Mouse (Mus musculus) thymus, adult 2 months (tissue): ENCODE data around the gene Dnajc19. TPM values are rescaled to one million over a fixed set of nuclear protein-coding genes. Genes with fewer than 3 reads are reported as not detected.
"Not testable (repeated sequence)": the region's sequence is repeated elsewhere in the genome, so short reads cannot be mapped to it uniquely, and the experiment has no call there.

Experiments used
- DNase-seq: peaks from one replicate; pipeline ENCODE4 v3.0.0; 2021
- H3K27ac ChIP-seq: fragments of 200-500 bp; 2 replicates; pipeline ENCODE4 v1.5.1; 2012; ENCODE audit warnings: low read length, control low read depth; ENCODE audit not compliant: control insufficient read depth, insufficient read depth
- H3K27me3 ChIP-seq: fragments of 200-500 bp; 2 replicates; pipeline ENCODE4 v1.6.1; 2012; ENCODE audit warnings: mild to moderate bottlenecking, low read length, moderate library complexity, mixed read lengths; ENCODE audit not compliant: control insufficient read depth, insufficient read depth
- H3K36me3 ChIP-seq: fragments of 200-500 bp; 2 replicates; pipeline ENCODE4 v1.6.1; 2012; ENCODE audit warnings: mild to moderate bottlenecking, low read length, moderate library complexity; ENCODE audit not compliant: control insufficient read depth, insufficient read depth
- H3K4me1 ChIP-seq: fragments of 200-500 bp; replicated peaks from 2 replicates; pipeline ENCODE4 v1.6.1; 2012; ENCODE audit warnings: low read length; ENCODE audit not compliant: control insufficient read depth, insufficient read depth
- H3K4me3 ChIP-seq: fragments of 200-500 bp; 2 replicates; pipeline ENCODE4 v1.5.1; 2012; ENCODE audit warnings: mild to moderate bottlenecking, low read length, control low read depth, moderate library complexity; ENCODE audit not compliant: control insufficient read depth, insufficient read depth
- CTCF ChIP-seq: fragments of 200-500 bp; IDR thresholded peaks from 2 replicates; pipeline ENCODE4 v1.5.1; 2012; ENCODE audit warnings: mild to moderate bottlenecking, control low read depth, low read length, moderate library complexity, borderline replicate concordance; ENCODE audit not compliant: control insufficient read depth, poor library complexity, insufficient read depth; ENCODE audit errors: extremely low read depth
- POLR2A ChIP-seq: fragments of 200-500 bp; IDR thresholded peaks from 2 replicates; pipeline ENCODE4 v1.6.1; 2012; ENCODE audit warnings: mild to moderate bottlenecking, low read length, control low read depth, moderate library complexity; ENCODE audit not compliant: control insufficient read depth, poor library complexity, insufficient read depth; ENCODE audit errors: extremely low read depth
- WGBS: fragments of 180-500 bp; shearing (Covaris S2); methylation state at CpG from one replicate; pipeline ENCODE4 v1.1.7; 2018; 5-methylcytosine and 5-hydroxymethylcytosine counted together
- polyA plus RNA-seq: library from polyadenylated mRNA; depleted of rRNA; stranded (reverse); fragments of >200 nt; gene quantifications from 2 replicates; pipeline ENCODE4 v1.2.3, GENCODE M21; 2012

The Dnajc19 gene
- polyA plus RNA-seq, 1 experiment, result 78.0 TPM

GRCm38 (mm10) chr3:34081929-34082328, 808 bp upstream of the Dnajc19 start:
- H3K4me3 ChIP-seq, result no peak overlapping the region
- DNase-seq, result no peak
- peaks cover 6% of the 10 kb centered on the region for H3K4me1 ChIP-seq
- no peak overlapping the region for H3K27ac ChIP-seq
- no peaks in the 10 kb centered on the region for H3K27me3 ChIP-seq
- no peaks in the 10 kb centered on the region; the same call in 1 of the 2 replicates for H3K36me3 ChIP-seq
- TF ChIP-seq POLR2A (no peak), CTCF (no peak)
- WGBS, result 96% methylated on average over 3 of the region's 3 CpGs

- H3K4me3 ChIP-seq, result no peak overlapping the region
- peaks cover 6% of the 10 kb centered on the region for H3K4me1 ChIP-seq
- H3K36me3 ChIP-seq, result no peaks in the 10 kb centered on the region; the same call in 1 of the 2 replicates
- no peak for DNase-seq
- 94% methylated on average over 6 of the region's 6 CpGs for WGBS
- H3K27me3 ChIP-seq, result no peaks in the 10 kb centered on the region
- no peak overlapping the region for H3K27ac ChIP-seq
- TF ChIP-seq POLR2A (no peak), CTCF (no peak)
Measured at GRCm38 (mm10) chr3:34076058-34076759, 4.9 kb downstream of the Dnajc19 start.

DNA sequence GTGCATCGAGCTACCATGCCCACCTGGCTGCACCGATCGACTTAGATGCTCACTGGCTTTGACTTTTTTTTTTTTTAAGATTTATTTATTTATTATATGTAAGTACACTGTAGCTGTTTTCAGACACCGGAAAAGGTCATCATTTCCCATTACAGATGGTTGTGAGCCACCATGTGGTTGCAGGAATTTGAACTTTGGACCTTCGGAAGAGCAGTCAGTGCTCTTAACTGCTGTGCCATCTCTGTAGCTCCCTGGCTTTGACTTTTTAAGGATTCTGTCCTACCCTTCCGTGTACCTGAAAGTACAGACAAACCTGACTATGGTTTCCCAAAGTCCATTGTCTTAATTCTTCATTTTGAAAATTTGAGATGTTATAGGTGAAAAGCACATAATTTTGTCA, 8.4 kb downstream of the Dnajc19 start:
- H3K36me3 ChIP-seq, result peaks cover 5% of the 10 kb centered on the region; the same call in 1 of the 2 replicates
- TF ChIP-seq CTCF (no peak), POLR2A (no peak)
- WGBS, result 95% methylated on average over 6 of the region's 6 CpGs

GRCm38 (mm10) chr3:34068943-34069342, 12.2 kb downstream of the Dnajc19 start:
- H3K4me1 ChIP-seq, DNase-seq, H3K27ac ChIP-seq, H3K4me3 ChIP-seq, H3K27me3 ChIP-seq: not testable (repeated sequence)
- H3K36me3 ChIP-seq, result peaks cover 17% of the 10 kb centered on the region
- WGBS, result 97% methylated on average over 7 of the region's 7 CpGs

More for the DNA sequence above, 8.4 kb downstream of the Dnajc19 start:
- no peak overlapping the region for H3K27ac ChIP-seq
- no peak overlapping the region for H3K4me3 ChIP-seq
- no peak for DNase-seq
- no peaks in the 10 kb centered on the region for H3K27me3 ChIP-seq
- H3K4me1 ChIP-seq, result no peaks in the 10 kb centered on the region

DNA sequence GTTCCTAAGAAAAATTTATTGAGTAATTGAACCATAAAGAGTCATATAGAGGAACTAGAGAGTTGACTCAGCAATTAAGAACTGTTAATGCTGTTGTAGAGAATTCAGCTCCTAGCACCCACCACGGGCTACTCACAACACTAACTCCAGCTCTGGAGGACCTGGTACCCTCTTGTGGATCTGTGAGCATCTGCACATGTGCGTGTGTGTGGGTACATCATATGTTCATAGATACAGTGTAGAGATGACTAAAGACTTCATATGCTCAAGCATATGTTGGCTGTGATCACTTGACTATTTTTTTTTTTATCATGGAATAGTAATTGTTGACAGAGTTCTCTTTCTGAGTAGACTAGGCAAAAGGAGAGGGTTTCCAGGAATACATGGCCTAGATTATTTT, 18.8 kb downstream of the Dnajc19 start:
- TF ChIP-seq POLR2A (no peak), CTCF (no peak)
- H3K4me1 ChIP-seq, result no peaks in the 10 kb centered on the region
- no peak overlapping the region for H3K27ac ChIP-seq
- H3K27me3 ChIP-seq, result no peaks in the 10 kb centered on the region
- 93% methylated on average over 2 of the region's 2 CpGs for WGBS
- H3K4me3 ChIP-seq, result no peak overlapping the region
- H3K36me3 ChIP-seq, result peaks cover 42% of the 10 kb centered on the region
- no peak for DNase-seq

GRCm38 (mm10) chr3:34041990-34042389, 39.1 kb downstream of the Dnajc19 start:
- WGBS, result 98% methylated on average over 4 of the region's 4 CpGs
- H3K4me1 ChIP-seq, result no peaks in the 10 kb centered on the region
- H3K36me3 ChIP-seq, result peaks cover 23% of the 10 kb centered on the region
- no peak for TF ChIP-seq POLR2A
- TF ChIP-seq CTCF, result no peak
- H3K4me3 ChIP-seq, result no peak overlapping the region
- DNase-seq, result no peak
- H3K27ac ChIP-seq, result no peak overlapping the region
- no peaks in the 10 kb centered on the region for H3K27me3 ChIP-seq

GRCm38 (mm10) chr3:34035706-34036105, 45.4 kb downstream of the Dnajc19 start:
- no peaks in the 10 kb centered on the region for H3K36me3 ChIP-seq
- no peaks in the 10 kb centered on the region for H3K4me1 ChIP-seq
- DNase-seq, result no peak
- no peak overlapping the region for H3K4me3 ChIP-seq
- H3K27me3 ChIP-seq, result no peaks in the 10 kb centered on the region
- H3K27ac ChIP-seq, result no peak overlapping the region
- TF ChIP-seq POLR2A, result no peak
- TF ChIP-seq CTCF, result no peak
- 95% methylated on average over 3 of the region's 3 CpGs for WGBS
